Mouse (Mus musculus) midbrain, postnatal 0 days (tissue): Measurements from ENCODE around the gene Cyb5r3. TPM values are rescaled to one million over a fixed set of nuclear protein-coding genes. Genes with fewer than 3 reads are reported as not detected.

Source experiments
- ATAC-seq: fragments of 200-750 bp; cut with Nextera tagmentation; 2 replicates; pipeline ENCODE4 v1.8.0; 2017; ENCODE audit warnings: moderate number of reproducible peaks, mild to moderate bottlenecking, moderate TSS enrichment, moderate library complexity; ENCODE audit not compliant: low FRiP score
- DNase-seq: peaks from one replicate; pipeline ENCODE4 v3.0.0-alpha.2; 2015; ENCODE audit warnings: low spot score
- H3K27ac ChIP-seq: fragments of 300-500 bp; sonication (generic); 2 replicates; pipeline ENCODE4 v1.5.1; 2014; ENCODE audit warnings: low read depth, mild to moderate bottlenecking, low read length, mixed read lengths
- H3K27me3 ChIP-seq: fragments of 300-500 bp; sonication (generic); 2 replicates; pipeline ENCODE4 v1.6.1; 2014; ENCODE audit warnings: low read length, control low read depth, mixed read lengths; ENCODE audit not compliant: insufficient read depth
- H3K36me3 ChIP-seq: fragments of 300-500 bp; sonication (generic); 2 replicates; pipeline ENCODE4 v1.6.1; 2014; ENCODE audit warnings: low read length, control low read depth, mixed read lengths; ENCODE audit not compliant: insufficient read depth
- H3K4me1 ChIP-seq: fragments of 300-500 bp; sonication (generic); 2 replicates; pipeline ENCODE4 v1.6.1; 2014; ENCODE audit warnings: mild to moderate bottlenecking, control low read depth, antibody characterized with exemption, low read length, mixed read lengths; ENCODE audit not compliant: insufficient read depth
- H3K4me2 ChIP-seq: fragments of 300-500 bp; sonication (generic); 2 replicates; pipeline ENCODE4 v1.6.1; 2014; ENCODE audit warnings: low read depth, mild to moderate bottlenecking, low read length, mixed read lengths; ENCODE audit not compliant: poor library complexity, severe bottlenecking
- H3K4me3 ChIP-seq: fragments of 300-500 bp; sonication (generic); 2 replicates; pipeline ENCODE4 v1.5.1; 2014; ENCODE audit warnings: low read depth, mild to moderate bottlenecking, low read length, moderate library complexity
- H3K9ac ChIP-seq: fragments of 300-500 bp; sonication (generic); replicated peaks from 2 replicates; pipeline ENCODE4 v1.6.1; 2014; ENCODE audit warnings: mild to moderate bottlenecking, low read length, moderate library complexity, mixed read lengths; ENCODE audit not compliant: poor library complexity, severe bottlenecking
- H3K9me3 ChIP-seq: fragments of 300-500 bp; sonication (generic); 2 replicates; pipeline ENCODE4 v1.6.1; 2016; ENCODE audit warnings: low read length, control low read depth
- CTCF ChIP-seq: IDR thresholded peaks from 2 replicates; pipeline ENCODE4 v1.5.1; 2016; ENCODE audit warnings: antibody characterized with exemption, mild to moderate bottlenecking
- WGBS: fragments of 180-500 bp; shearing (Covaris S2); extraction: QIAGEN DNeasy Blood & Tissue Kit; methylation state at CpG from one replicate; pipeline ENCODE4 v1.1.7; 2014; 5-methylcytosine and 5-hydroxymethylcytosine counted together
- polyA plus RNA-seq: library from polyadenylated mRNA; unstranded; fragments of >200 nt; fragmentation: Nextera tagmentation; extraction: Ambion mirVana; gene quantifications from 2 replicates; pipeline ENCODE4 v1.2.1, GENCODE M21; 2015
- total RNA-seq: library from RNA; depleted of rRNA; stranded (reverse); fragments of >200 nt; gene quantifications from 2 replicates; pipeline ENCODE4 v1.2.3, GENCODE M21; 2014

Gene Cyb5r3
- total and polyA plus RNA-seq, 2 experiments from 2014 or later = 86.5 to 146 TPM

DNA sequence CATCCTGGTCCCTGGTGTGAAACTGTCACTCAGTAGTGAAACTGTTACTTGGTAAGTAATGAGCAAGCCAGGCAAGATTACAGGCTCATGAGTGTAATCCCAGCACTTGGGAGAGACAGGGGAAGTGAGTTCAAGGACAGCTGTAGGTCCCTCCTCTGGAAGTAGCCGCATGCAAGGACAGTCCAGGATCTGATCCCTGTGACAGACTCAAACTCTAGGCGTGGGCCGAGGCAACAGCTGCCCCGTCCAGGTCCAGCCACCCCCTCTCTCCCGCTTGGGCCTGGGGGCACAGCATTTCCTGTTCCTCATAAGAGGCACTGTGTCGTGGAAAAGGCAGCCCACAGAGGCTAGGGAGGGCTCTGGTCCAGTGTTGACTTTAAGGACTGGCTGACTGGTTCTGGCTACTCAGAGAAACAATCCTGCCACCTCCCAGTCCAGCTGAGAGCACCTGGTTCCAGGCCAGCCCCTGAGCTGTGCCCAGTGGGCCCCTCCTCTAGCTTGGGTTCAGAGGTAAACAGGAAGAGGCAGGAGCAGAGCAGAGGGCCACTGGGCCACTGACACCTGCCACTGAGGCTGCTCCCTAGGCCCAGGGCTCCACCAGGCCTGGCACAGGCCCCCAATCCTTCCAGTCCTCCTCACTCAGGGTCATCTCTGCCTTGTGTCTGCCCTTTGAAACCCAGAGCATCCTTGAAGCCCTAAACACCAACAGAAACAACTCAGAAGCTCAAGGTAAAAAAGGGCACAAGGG is 16.5 kb downstream of the Cyb5r3 start:
- Histone ChIP-seq H3K36me3 (peaks cover 55% of the 10 kb centered on the region), H3K9ac (0 out of 2 replicates have a peak overlapping the region, but pooled peaks have one; percentile 19)
- no peak for ATAC-seq

GRCm38 (mm10) chr15:83154309-83154708 is 18.1 kb downstream of the Cyb5r3 start:
- ATAC-seq (no peak), DNase-seq (no peak)
- TF ChIP-seq CTCF = no peak
- H3K4me3 ChIP-seq = no peak overlapping the region
- no peaks in the 10 kb centered on the region for H3K27me3 ChIP-seq
- no peak overlapping the region for H3K27ac ChIP-seq
- H3K4me2 ChIP-seq = no peak overlapping the region
- H3K9ac ChIP-seq = no peak overlapping the region
- 93% methylated on average over 6 of the region's 7 CpGs for WGBS
- no peaks in the 10 kb centered on the region for H3K4me1 ChIP-seq
- no peaks in the 10 kb centered on the region for H3K9me3 ChIP-seq
- H3K36me3 ChIP-seq = peaks cover 43% of the 10 kb centered on the region

More for the DNA sequence above, 16.5 kb downstream of the Cyb5r3 start:
- DNase-seq = no peak
- no peak for TF ChIP-seq CTCF
- WGBS = 83% methylated on average over 6 of the region's 6 CpGs
- H3K4me3 ChIP-seq = no peak overlapping the region
- H3K27me3 ChIP-seq = no peaks in the 10 kb centered on the region
- no peak overlapping the region for H3K4me2 ChIP-seq
- H3K4me1 ChIP-seq = no peaks in the 10 kb centered on the region
- no peak overlapping the region for H3K27ac ChIP-seq
- no peaks in the 10 kb centered on the region for H3K9me3 ChIP-seq

- ATAC-seq = no peak
- WGBS = 89% methylated on average over 4 of the region's 4 CpGs
- Histone ChIP-seq H3K4me3 (no peak overlapping the region), H3K9me3 (no peaks in the 10 kb centered on the region), H3K4me1 (0 out of 2 replicates have a peak, but pooled peaks cover 4% of the 10 kb centered on the region), H3K27me3 (no peaks in the 10 kb centered on the region), H3K36me3 (peaks cover 22% of the 10 kb centered on the region), H3K9ac (no peak overlapping the region), H3K27ac (no peak overlapping the region), H3K4me2 (no peak overlapping the region)
- no peak for DNase-seq
- no peak for TF ChIP-seq CTCF
These were observed 21.7 kb downstream of the Cyb5r3 start for GRCm38 (mm10) chr15:83150694-83151093.

DNA sequence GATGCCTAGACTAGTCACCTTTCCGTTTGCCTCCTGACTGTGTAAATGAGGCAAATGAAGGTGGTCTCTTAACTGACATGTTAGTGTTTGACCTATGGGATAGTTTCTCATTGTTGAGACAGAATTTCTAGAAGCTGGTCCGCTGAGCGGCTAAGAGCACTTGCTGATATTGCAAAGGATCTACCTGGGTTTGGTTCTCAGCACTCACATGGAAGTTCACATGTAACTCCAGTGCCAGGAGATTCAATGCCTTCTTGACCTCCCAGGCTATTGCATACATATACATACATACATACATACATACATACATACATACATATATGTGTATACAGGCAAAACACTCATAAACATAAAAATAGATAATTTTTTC is 22.3 kb downstream of the Cyb5r3 start:
- no peaks in the 10 kb centered on the region for H3K9me3 ChIP-seq
- peak overlapping the region; percentile 43 for H3K4me2 ChIP-seq
- peak overlapping the region; percentile 99 for H3K27ac ChIP-seq
- peak; percentile 36 for DNase-seq
- WGBS = 18% methylated on average over 3 of the region's 3 CpGs
- H3K27me3 ChIP-seq = no peaks in the 10 kb centered on the region
- TF ChIP-seq CTCF = no peak
- peak overlapping the region; percentile 91 for H3K4me3 ChIP-seq
- H3K36me3 ChIP-seq = peaks cover 19% of the 10 kb centered on the region
- peak overlapping the region; percentile 56 for H3K9ac ChIP-seq
- 0 out of 2 replicates have a peak, but pooled peaks cover 4% of the 10 kb centered on the region for H3K4me1 ChIP-seq
- ATAC-seq = no peak

DNA sequence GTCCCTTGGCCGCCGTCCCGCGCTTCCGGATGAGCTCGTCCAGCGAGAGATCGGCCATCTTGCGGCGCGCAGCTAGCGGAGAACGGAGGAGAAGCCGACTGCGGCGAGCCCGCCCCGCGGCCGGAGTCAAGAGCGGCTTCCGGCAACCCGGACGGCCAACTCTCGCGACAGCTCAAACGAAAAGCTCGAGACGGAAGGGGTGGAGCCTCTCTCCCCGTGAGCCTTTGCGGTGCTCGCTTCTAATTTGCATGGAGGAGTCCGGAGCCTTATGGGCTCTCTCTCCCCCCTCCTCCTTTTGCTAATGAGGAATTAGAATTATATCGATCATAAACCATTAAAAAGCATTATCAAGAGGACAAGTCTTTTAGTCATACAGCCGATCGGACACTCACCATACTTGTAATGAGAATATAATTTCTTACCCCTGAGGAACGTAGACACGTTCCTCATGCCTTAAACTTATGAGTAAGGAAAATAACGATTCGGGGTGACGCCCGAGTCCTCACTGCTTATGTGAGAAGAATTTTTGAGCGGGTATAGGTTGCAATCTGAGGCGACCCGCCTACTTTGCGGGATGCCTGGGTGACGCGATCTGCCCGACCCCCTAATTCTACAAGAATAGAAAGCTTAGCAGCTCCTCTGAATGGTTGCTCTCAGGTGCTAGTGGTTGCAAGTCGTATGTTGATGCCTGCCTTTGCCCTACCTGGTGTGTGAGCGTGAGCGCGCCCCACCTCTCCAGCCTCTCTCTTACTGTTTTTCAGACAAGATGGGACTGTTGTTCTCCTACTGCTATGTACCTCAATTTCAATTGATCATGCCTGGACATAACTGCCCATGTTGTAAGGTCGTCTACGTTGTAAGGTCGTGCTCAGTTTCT is 23.0 kb downstream of the Cyb5r3 start, which contains the start of gene Poldip3:
Poldip3 (minus strand) TSS at position 189 of the 877 bp plus-strand sequence.
- H3K27me3 ChIP-seq = no peaks in the 10 kb centered on the region
- peaks cover 19% of the 10 kb centered on the region for H3K36me3 ChIP-seq
- peak within 1 kb of the TSS; percentile 80 for H3K4me2 ChIP-seq
- under 1% methylated on average over 56 of the region's 56 CpGs for WGBS
- peak within 1 kb of the TSS; percentile 99 for H3K27ac ChIP-seq
- DNase-seq (peak; percentile 99), ATAC-seq (peak; percentile 94)
- peak within 1 kb of the TSS; percentile 91 for H3K4me3 ChIP-seq
- no peaks in the 10 kb centered on the region for H3K9me3 ChIP-seq
- 0 out of 2 replicates have a peak, but pooled peaks cover 4% of the 10 kb centered on the region for H3K4me1 ChIP-seq
- TF ChIP-seq CTCF = no peak
- H3K9ac ChIP-seq = peak within 1 kb of the TSS; percentile 93
